Mouse (Mus musculus): ENCODE data around the gene Rbpjl.

DNA sequence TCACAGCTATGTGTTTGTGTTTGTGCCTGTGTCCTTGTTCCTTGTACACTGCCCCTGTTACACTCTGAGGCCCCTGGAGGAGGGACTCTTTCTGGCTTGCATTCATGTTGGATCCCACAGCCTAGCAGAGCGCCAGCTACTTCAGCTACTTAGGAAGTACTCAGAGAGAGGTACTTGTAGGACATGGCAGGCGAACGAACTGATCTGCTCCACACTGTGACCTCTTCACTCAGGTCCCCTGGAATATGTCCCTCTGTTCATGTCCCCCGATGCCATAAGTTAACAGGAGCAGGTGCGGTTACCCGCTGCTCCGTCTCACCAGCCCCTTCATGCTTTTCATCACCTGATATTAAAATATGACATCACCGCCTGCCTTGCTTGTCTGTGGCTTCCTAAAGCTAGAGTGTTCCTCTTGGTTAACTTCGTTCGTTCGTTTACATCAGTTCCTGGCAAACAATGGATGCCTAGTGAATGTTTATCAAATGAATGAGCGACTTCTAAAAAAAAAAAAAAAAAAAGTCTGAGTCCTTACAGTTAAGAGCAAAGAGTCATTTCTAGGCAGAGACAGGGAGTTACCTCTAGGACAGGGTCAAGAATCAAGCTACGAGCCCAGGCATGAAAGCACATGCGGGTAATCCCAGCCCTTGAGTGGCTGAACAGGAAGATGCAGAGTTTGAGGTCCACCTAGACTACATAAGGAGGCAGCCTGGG is 50.3 kb downstream of the Rbpjl start:
- no peak for TF ChIP-seq CHD2 (IDR thresholded peaks at IDR 0.05; ENCODE audit: low read depth, low read length)
- no peak for TF ChIP-seq HCFC1 (IDR thresholded peaks at IDR 0.05; ENCODE audit: borderline replicate concordance, insufficient read depth, low read length)
